Mouse (Mus musculus) forebrain, embryonic 10.5 days (tissue): ENCODE results near the gene Sgcg. TPM values are rescaled to one million over a fixed set of nuclear protein-coding genes. Genes with fewer than 3 reads are reported as not detected.

Source experiments
- DNase-seq: peaks from one replicate; pipeline ENCODE4 v3.0.0-alpha.2; 2017; ENCODE audit warnings: low spot score; ENCODE audit errors: extremely low spot score
- H3K27ac ChIP-seq: fragments of 300-500 bp; sonication (generic); 2 replicates; pipeline ENCODE4 v1.5.1; 2016; ENCODE audit warnings: mild to moderate bottlenecking
- H3K27me3 ChIP-seq: fragments of 300-500 bp; sonication (generic); 2 replicates; pipeline ENCODE4 v1.6.1; 2016; ENCODE audit warnings: mild to moderate bottlenecking; ENCODE audit not compliant: poor library complexity, severe bottlenecking
- H3K36me3 ChIP-seq: fragments of 300-500 bp; sonication (generic); replicated peaks from 2 replicates; pipeline ENCODE4 v1.6.1; 2016; ENCODE audit warnings: mild to moderate bottlenecking, moderate library complexity
- H3K4me1 ChIP-seq: fragments of 300-500 bp; sonication (generic); 2 replicates; pipeline ENCODE4 v1.6.1; 2016
- H3K4me3 ChIP-seq: fragments of 300-500 bp; sonication (generic); 2 replicates; pipeline ENCODE4 v1.5.1; 2016; ENCODE audit warnings: mild to moderate bottlenecking, moderate library complexity
- H3K9me3 ChIP-seq: fragments of 300-500 bp; sonication (generic); 2 replicates; pipeline ENCODE4 v1.6.1; 2016; ENCODE audit warnings: mild to moderate bottlenecking, moderate library complexity
- WGBS: fragments of 180-500 bp; shearing (Covaris S2); methylation state at CpG from one replicate; pipeline ENCODE4 v1.1.7; 2016; 5-methylcytosine and 5-hydroxymethylcytosine counted together
- polyA plus RNA-seq: library from polyadenylated mRNA; unstranded; fragments of >200 nt; fragmentation: Nextera tagmentation; extraction: Ambion mirVana; gene quantifications from 2 replicates; pipeline ENCODE4 v1.2.1, GENCODE M21; 2016

Gene Sgcg
- 0.04 TPM in 1 of 2 replicates, not detected in the other for polyA plus RNA-seq

DNA sequence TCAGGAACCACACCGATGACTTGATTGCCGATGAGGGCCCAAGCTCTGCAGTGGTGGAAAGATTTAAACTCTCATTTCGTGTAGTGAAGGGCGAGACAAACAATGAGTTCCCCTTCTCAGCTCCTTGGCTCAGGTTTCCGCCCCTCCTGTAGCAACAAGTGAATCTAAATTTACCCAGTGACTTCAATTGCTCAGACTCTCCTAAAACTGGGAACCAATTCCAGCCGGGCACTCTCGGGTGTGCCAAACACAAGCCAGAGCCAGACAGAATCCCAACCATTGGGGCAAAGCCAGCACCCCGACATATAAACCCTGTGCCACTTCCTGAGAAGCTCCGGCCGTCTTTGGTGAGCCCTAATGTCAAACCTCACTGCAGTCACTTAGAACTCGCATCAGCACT is at the start of gene Sgcg:
Gene Sgcg, minus strand, starts transcription at position 139 of the 400 bp plus-strand sequence.
- Histone ChIP-seq H3K4me3 (no peak within 1 kb of the TSS), H3K36me3 (no peaks in the 10 kb centered on the region), H3K4me1 (no peaks in the 10 kb centered on the region; the same call in 1 of the 2 replicates), H3K9me3 (no peaks in the 10 kb centered on the region), H3K27ac (no peak within 1 kb of the TSS), H3K27me3 (no peaks in the 10 kb centered on the region)
- DNase-seq, result no peak
- 75% methylated on average over 11 of the region's 11 CpGs for WGBS

DNA sequence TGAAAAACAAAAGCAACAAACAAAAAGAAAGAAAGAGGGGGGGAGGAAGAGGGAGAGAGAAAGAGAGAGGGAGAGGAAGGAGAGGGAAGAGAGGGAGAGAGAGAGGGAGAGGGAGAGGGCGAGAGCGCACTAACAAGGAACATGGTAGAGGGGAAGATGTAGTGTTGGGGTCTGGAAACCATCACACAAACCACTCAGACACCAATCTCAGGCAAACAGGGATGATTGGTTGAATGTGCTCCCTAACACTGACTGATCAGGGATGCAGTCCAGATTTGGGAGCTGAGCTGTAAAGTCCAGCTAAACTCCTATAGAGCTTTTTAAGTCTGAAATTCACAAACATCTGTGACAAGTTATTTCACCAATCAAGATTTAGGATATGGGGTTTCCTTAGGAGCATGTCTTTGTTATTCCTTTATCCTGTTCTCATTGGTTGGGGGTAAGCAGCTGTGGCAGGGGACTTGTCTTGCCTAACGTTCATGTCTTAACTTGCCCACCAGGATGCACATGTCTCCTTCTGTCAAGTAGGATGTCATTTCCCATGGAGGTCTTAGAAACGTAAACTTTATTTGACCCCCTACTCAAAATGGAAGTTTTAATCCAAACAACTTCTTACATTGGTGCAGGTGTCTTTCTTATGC is 45.8 kb upstream of the Sgcg start:
- Histone ChIP-seq H3K9me3 (no peaks in the 10 kb centered on the region), H3K27ac (no peak overlapping the region), H3K27me3 (no peaks in the 10 kb centered on the region), H3K36me3 (no peaks in the 10 kb centered on the region), H3K4me3 (no peak overlapping the region), H3K4me1 (no peaks in the 10 kb centered on the region)
- WGBS, result 86% methylated on average over 4 of the region's 4 CpGs
- no peak for DNase-seq

DNA sequence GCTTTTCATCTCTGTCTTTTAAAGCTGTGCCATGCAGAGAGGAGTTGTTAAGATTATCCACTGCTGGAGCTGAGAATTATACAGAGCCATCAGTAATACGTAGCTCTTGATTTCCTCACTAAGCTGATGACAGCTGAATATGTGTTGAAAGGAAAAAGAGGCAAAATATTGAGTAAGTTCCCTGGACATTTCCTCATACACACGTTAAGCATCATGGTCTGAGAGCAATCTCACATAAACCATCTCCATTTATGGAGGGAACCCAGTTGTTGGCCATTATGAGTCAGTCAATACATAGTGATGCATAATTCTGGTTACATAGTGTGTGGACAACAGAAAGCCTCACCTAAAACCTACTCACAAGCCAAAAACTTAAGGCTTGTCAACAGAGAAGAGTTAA is 44.1 kb upstream of the Sgcg start:
- DNase-seq, result no peak
- H3K36me3 ChIP-seq, result no peaks in the 10 kb centered on the region
- H3K27me3 ChIP-seq, result no peaks in the 10 kb centered on the region
- no peaks in the 10 kb centered on the region for H3K4me1 ChIP-seq
- H3K27ac ChIP-seq, result no peak overlapping the region
- 86% methylated on average over 2 of the region's 2 CpGs for whole genome bisulfite sequencing
- no peak overlapping the region for H3K4me3 ChIP-seq
- H3K9me3 ChIP-seq, result no peaks in the 10 kb centered on the region

DNA sequence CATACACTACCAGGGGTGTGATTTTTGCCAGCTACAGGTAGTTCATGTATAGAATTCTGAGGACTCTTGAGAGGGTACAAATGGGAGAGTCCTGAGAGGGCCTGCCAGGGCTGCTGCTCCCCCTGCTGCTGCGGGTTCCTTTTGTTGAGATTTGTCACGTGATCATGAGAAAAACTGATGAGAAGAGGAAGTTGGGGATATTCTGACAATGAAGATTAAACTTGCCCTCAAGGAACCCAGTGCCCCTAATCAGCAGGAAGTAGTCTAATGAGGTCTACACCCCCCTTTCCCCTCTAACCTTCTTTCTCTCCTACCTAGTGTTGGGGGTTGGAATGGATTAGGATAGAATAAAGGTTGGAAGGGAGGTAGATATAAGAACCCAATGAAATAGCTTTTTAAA is 43.0 kb upstream of the Sgcg start:
- Histone ChIP-seq H3K4me3 (no peak overlapping the region), H3K27me3 (no peaks in the 10 kb centered on the region), H3K9me3 (no peaks in the 10 kb centered on the region), H3K36me3 (no peaks in the 10 kb centered on the region), H3K4me1 (no peaks in the 10 kb centered on the region), H3K27ac (no peak overlapping the region)
- WGBS, result 49% methylated on average over 2 of the region's 2 CpGs
- DNase-seq, result no peak

DNA sequence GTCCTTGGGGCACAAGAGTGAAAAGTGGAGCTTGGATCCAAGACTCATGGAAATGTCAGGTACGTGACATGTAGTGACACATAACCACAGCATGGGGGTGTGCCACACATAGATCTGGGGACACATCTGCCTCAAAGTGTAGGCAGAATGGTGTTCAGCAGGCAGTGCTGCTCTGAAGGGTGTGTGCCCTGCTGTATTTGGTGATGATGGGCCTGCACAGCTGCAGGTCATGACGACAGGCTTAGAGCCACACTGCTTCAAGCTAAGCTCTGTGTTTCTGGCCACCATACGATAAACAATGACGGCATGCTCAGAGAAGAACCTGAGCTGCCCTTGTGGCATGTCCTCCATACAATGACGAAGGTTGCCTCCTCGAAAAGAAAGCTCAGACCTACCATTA is 41.5 kb upstream of the Sgcg start:
- H3K4me3 ChIP-seq, result no peak overlapping the region
- no peak overlapping the region for H3K27ac ChIP-seq
- DNase-seq, result no peak
- no peaks in the 10 kb centered on the region for H3K36me3 ChIP-seq
- no peaks in the 10 kb centered on the region for H3K27me3 ChIP-seq
- WGBS, result 89% methylated on average over 6 of the region's 6 CpGs
- no peaks in the 10 kb centered on the region for H3K9me3 ChIP-seq
- H3K4me1 ChIP-seq, result no peaks in the 10 kb centered on the region

DNA sequence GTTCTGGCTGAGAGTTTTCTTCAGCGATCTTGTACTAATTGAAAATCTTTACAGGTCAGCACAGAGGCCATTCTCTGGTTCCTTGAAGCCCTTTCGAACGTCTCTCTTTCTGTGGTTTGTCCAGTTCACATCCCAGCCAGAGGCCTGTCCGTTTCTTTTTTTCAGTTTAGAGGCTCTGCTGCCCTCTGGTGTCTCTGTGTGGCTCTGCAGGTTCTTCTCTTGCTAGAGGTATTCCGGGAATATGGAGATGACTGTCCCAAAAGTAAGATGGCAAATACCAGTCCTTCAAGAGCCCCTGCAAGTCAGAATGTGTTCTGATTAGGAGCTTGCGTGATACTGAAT is 36.4 kb upstream of the Sgcg start:
- H3K4me1 ChIP-seq, result no peaks in the 10 kb centered on the region
- no peaks in the 10 kb centered on the region for H3K27me3 ChIP-seq
- no peak overlapping the region for H3K27ac ChIP-seq
- H3K9me3 ChIP-seq, result no peaks in the 10 kb centered on the region
- 17% methylated on average over 6 of the region's 6 CpGs for WGBS
- no peaks in the 10 kb centered on the region for H3K36me3 ChIP-seq
- H3K4me3 ChIP-seq, result no peak overlapping the region
- peak; percentile 63 for DNase-seq

DNA sequence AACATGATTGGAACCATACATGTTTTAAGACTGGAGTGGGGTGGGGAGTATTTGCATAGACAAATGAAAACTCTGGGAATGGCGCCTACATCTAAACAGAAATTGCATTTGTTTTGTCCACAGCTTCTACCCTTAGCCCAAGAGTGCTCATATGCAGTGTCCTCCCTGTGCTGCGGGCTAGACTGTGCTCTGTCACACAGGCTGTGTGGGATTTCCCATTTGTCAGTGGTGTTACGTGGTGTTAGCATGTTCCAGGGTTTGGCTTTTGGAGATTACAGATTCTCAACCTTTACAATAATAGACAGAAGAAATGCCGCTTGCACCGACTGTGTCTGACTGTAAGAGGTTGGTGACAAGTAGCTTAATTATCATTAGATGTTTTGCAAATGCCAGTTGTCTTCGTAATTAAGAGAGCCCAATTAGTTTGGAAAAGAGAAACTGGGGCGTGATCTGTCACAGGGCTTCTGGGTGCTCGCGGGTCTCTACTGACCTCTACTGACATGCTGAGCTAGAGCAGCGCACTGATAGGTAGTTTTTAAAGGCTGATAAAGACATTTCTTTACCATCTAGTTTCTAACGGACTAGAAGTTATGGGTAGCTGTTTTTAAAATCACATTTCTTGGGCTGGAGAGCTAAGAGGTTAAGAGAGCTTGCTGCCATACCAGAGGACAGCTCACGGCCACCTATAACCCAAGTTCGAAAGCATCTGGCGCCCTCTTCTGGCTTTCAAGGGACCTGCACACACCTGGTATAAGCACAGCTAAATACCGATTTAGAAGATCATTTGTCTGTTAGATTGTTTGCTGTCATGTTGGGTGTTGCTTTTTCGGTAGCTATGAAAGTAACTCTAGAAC is 35.8 kb upstream of the Sgcg start:
- 50% methylated on average over 16 of the region's 16 CpGs for WGBS
- Histone ChIP-seq H3K4me1 (no peaks in the 10 kb centered on the region), H3K36me3 (no peaks in the 10 kb centered on the region), H3K4me3 (no peak overlapping the region), H3K27ac (no peak overlapping the region), H3K9me3 (no peaks in the 10 kb centered on the region), H3K27me3 (no peaks in the 10 kb centered on the region)
- DNase-seq, result peak; percentile 59

DNA sequence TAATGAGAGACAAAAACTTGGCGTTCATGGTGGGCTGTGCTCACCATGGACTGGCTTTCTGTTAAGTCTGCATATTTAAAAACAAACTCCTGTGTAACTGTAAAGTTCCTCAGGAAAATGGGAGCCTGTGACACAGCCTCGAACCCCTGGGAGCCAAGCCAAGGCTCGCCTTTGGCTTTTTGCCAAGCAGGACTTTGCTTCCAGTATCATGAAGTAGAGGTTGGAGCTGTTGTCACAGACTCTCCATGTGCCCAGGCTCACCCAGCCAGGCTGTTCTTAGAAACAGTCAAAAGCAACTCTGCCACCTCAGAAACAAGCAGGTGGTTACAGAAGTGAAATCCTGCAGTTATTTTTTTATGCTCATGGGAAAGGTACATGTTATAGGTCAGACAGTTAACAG is 32.4 kb upstream of the Sgcg start:
- Histone ChIP-seq H3K27me3 (no peaks in the 10 kb centered on the region), H3K27ac (no peak overlapping the region), H3K4me3 (no peak overlapping the region), H3K36me3 (no peaks in the 10 kb centered on the region), H3K9me3 (no peaks in the 10 kb centered on the region), H3K4me1 (no peaks in the 10 kb centered on the region)
- no peak for DNase-seq
- WGBS, result 86% methylated on average over 3 of the region's 3 CpGs

DNA sequence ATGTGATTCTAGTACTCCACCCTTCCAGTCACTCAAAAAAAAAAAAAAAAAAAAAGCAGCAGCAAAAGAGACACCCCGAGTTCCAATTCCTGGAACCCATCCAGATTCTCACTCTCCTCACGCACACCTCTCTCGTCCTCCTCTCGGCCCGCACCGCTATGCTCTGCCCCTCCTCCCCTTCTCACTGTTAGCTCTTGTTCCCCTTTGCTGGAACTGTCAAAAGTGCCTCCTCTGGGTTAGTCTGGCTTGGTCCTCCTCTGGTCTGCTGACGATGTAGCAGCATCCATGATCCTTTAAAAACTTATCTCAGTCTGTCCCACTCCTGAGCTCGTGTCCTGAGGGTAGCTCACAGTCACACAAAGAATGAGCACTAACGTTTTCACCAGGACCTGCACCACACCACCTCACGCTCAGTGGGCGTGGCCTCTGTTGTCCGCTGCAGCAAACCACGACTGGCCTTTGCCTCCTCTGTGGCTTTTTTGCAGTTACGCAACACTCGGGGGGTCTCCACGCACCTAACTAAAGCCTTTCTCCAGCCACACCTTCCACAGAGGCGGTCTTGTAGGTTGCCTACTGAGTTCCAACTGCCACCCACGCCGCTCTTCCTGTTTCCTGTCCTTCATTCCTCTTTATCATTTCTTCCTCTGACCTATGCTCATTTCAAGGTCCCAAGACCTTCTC is 30.5 kb upstream of the Sgcg start:
- no peaks in the 10 kb centered on the region for H3K4me1 ChIP-seq
- WGBS, result 73% methylated on average over 19 of the region's 19 CpGs

DNA sequence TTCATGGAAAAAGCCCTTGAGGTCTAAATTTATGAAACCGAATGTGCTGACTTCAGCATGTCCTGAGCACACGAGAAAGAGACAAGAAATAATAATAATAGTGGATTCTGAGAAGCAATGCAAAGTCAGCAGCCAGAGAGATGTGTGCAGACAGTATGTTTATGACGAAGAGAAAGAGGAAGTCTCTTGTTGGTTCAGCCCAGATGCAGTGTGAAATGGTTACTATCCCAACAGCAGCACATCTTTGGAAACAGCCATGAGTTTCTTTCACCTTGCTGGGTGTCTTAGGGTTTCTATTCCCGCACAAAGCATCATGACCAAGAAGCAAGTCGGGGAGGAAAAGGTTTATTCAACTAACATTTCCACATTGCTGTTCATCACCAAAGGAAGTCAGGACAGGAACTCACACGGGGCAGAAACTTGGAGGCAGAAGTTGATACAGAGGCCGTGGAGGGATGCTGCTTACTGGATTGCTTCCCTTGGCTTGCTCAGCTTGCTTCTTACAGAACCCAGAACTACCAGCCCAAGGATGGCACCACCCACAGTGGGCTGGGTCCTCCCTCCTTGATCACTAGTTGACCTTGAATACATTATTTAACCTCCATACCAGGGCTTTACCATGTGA is 20.5 kb upstream of the Sgcg start:
- WGBS, result 83% methylated on average over 7 of the region's 7 CpGs
- Histone ChIP-seq H3K27ac (no peak overlapping the region), H3K9me3 (no peaks in the 10 kb centered on the region), H3K27me3 (peaks cover 31% of the 10 kb centered on the region), H3K4me1 (peaks cover 12% of the 10 kb centered on the region), H3K36me3 (no peaks in the 10 kb centered on the region), H3K4me3 (no peak overlapping the region)
- no peak for DNase-seq

More for the DNA sequence above, 30.5 kb upstream of the Sgcg start:
- H3K4me3 ChIP-seq, result no peak overlapping the region
- no peaks in the 10 kb centered on the region for H3K36me3 ChIP-seq
- H3K27ac ChIP-seq, result no peak overlapping the region
- no peaks in the 10 kb centered on the region for H3K9me3 ChIP-seq
- no peaks in the 10 kb centered on the region for H3K27me3 ChIP-seq
- no peak for DNase-seq

DNA sequence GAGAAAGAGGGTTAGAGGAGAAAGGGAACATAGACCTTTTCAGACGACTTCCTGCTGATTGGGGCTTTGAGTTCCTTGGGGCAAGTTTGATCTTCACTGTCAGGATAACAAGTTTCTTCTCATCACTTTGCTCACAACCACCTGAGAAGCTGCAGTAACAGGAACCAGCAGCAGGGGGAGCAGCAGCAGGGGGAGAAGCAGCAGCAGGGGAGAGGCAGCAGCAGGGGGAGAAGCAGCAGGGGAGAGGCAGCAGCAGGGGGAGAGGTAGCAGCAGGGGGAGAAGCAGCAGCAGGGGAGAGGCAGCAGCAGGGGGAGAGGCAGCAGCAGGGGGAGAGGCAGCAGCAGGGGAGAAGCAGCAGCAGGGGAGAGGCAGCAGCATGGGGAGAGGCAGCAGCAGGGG is 19.0 kb upstream of the Sgcg start:
- WGBS, result 49% methylated on average over 1 of the region's 1 CpGs
- Histone ChIP-seq H3K27me3 (peaks cover 46% of the 10 kb centered on the region), H3K36me3 (no peaks in the 10 kb centered on the region), H3K9me3 (no peaks in the 10 kb centered on the region), H3K4me3 (no peak overlapping the region), H3K27ac (no peak overlapping the region), H3K4me1 (peaks cover 12% of the 10 kb centered on the region)
- no peak for DNase-seq

DNA sequence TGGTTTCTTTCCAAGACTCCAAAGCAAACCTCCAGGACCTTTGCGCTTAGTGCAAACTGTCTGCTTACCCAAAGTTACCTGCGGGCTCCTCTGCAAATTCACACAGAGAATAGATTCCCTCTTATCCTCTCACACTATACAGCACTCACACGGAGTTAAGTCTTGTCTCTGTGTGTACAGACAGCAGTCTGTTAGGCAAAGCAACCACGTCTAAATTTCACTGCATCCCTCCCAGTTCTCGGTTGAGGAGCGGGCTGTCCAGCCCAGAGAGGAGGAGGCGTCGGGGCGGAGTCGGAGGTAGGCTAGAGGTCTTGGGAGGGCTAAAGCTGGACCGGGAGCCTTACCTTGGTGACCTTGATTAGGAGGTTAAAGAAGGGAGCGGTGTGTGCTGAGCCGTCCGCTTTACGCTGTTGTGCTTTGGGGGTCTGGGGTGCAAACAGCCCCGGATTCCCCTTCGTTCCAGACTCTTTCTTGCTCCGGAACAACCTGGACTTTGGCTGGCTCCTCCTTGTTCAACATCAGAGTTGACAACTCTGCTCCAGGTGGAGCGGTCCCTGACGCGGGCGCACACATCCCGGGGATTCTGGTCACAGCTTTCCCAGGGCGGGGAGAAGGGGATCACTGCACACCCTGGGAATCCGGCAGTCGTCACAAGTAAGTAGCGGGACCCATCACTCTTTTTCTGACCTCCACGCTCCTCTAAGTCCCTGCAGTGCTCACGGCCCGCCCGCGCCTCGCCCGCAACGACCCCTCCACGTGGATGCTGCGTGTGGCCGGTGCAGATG is 16.3 kb upstream of the Sgcg start:
- Histone ChIP-seq H3K4me1 (peaks cover 12% of the 10 kb centered on the region), H3K27ac (no peak overlapping the region), H3K36me3 (no peaks in the 10 kb centered on the region), H3K4me3 (peak overlapping the region; percentile 40), H3K27me3 (peaks cover 52% of the 10 kb centered on the region), H3K9me3 (no peaks in the 10 kb centered on the region)
- no peak for DNase-seq
- 10% methylated on average over 38 of the region's 38 CpGs for WGBS
